8 mouse cellular contexts compared by ENCODE assay signal in the genomic region with DNA sequence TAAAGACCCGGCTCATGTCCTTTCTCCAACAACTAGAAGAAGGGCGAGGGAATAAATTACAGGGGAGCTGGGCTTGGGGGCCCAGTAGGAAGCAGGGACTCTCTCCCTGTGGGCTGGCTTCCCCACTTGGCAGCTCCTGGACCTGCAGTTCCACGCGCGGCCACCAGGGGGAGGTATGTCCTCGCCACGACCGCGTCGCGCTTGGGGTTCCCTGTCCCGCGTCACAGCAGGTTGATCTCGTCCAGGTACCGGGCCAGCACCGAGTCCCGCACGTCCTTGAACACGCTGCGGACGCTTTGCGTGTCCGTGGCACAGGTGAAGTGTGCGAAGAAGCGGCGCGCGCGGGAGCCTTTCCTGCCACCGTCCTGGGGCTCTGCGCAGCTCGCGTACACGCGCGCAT. TPM values are rescaled to one million over a fixed set of nuclear protein-coding genes. Genes with fewer than 3 reads are reported as not detected.
DNase-seq lines count a peak whose midpoint lies in the region; ATAC-seq and TF ChIP-seq lines count a peak whose summit lies in the region.

No protein-coding gene starts in this region.

- peak; percentile 72 for DNase-seq in 3134 (ENCODE audit: extremely low read depth, insufficient read length, low spot score)
- peak; percentile 91 for DNase-seq in adrenal gland, postnatal 25 days
- peak; percentile 89 for DNase-seq in heart, adult 8-10 months (ENCODE audit: low spot score)
- DNase-seq in kidney, adult 8-10 months: peak; percentile 74 to 90
- peak; percentile 66 for DNase-seq in midbrain, postnatal 0 days (ENCODE audit: low spot score)
- peak; percentile 84 to 94 for DNase-seq in spleen, postnatal 14 days (ENCODE audit: low spot score in 2 of 2)

- 6% methylated on average over 36 of the region's 36 CpGs for WGBS in embryonic facial prominence, embryonic 12.5 days
- 9% methylated on average over 36 of the region's 36 CpGs for WGBS in limb, embryonic 15.5 days
- WGBS in midbrain, postnatal 0 days: 6% methylated on average over 36 of the region's 36 CpGs

- peak; percentile 98 for TF ChIP-seq CTCF in midbrain, postnatal 0 days (IDR thresholded peaks at IDR 0.05)

- H3K27ac ChIP-seq in embryonic facial prominence, embryonic 12.5 days: no peak overlapping the region
- no peak overlapping the region for H3K27ac ChIP-seq in limb, embryonic 15.5 days
- no peak overlapping the region for H3K27ac ChIP-seq in midbrain, postnatal 0 days (ENCODE audit: low read depth, low read length)

- peak overlapping the region; percentile 57 for H3K4me2 ChIP-seq in embryonic facial prominence, embryonic 12.5 days (replicated peaks)
- H3K4me2 ChIP-seq in limb, embryonic 15.5 days: peak overlapping the region; percentile 75
- peak overlapping the region; percentile 64 for H3K4me2 ChIP-seq in midbrain, postnatal 0 days (ENCODE audit: low read depth, low read length, poor library complexity, severe bottlenecking)

- peak overlapping the region; percentile 31 for H3K4me3 ChIP-seq in embryonic facial prominence, embryonic 12.5 days
- H3K4me3 ChIP-seq in limb, embryonic 15.5 days: peak overlapping the region; percentile 36
- peak overlapping the region; percentile 36 for H3K4me3 ChIP-seq in midbrain, postnatal 0 days (ENCODE audit: low read depth, low read length)

- H3K36me3 ChIP-seq in embryonic facial prominence, embryonic 12.5 days: no peaks in the 10 kb centered on the region
- no peaks in the 10 kb centered on the region for H3K36me3 ChIP-seq in limb, embryonic 15.5 days
- H3K36me3 ChIP-seq in midbrain, postnatal 0 days (ENCODE audit: insufficient read depth, low read length): no peaks in the 10 kb centered on the region

- peaks cover 9% of the 10 kb centered on the region for H3K27me3 ChIP-seq in embryonic facial prominence, embryonic 12.5 days
- peaks cover 13% of the 10 kb centered on the region for H3K27me3 ChIP-seq in limb, embryonic 15.5 days
- no peaks in the 10 kb centered on the region for H3K27me3 ChIP-seq in midbrain, postnatal 0 days (ENCODE audit: insufficient read depth, low read length)

- ATAC-seq in embryonic facial prominence, embryonic 12.5 days (ENCODE audit: insufficient number of reproducible peaks, insufficient read depth, low FRiP score, low TSS enrichment): no peak; the same call in 1 of the 2 replicates
- no peak for ATAC-seq in limb, embryonic 15.5 days (ENCODE audit: insufficient number of reproducible peaks, low FRiP score, low TSS enrichment, low read depth)
- ATAC-seq in midbrain, postnatal 0 days (ENCODE audit: low FRiP score): peak; percentile 47; the same call in 1 of the 2 replicates

- no peaks in the 10 kb centered on the region for H3K9me3 ChIP-seq in embryonic facial prominence, embryonic 12.5 days
- no peaks in the 10 kb centered on the region for H3K9me3 ChIP-seq in limb, embryonic 15.5 days
- H3K9me3 ChIP-seq in midbrain, postnatal 0 days (ENCODE audit: low read length): no peaks in the 10 kb centered on the region

- no peaks in the 10 kb centered on the region for H3K4me1 ChIP-seq in embryonic facial prominence, embryonic 12.5 days
- peaks cover 8% of the 10 kb centered on the region for H3K4me1 ChIP-seq in limb, embryonic 15.5 days
- H3K4me1 ChIP-seq in midbrain, postnatal 0 days (ENCODE audit: insufficient read depth, low read length): no peaks in the 10 kb centered on the region

- no peak overlapping the region for H3K9ac ChIP-seq in embryonic facial prominence, embryonic 12.5 days
- H3K9ac ChIP-seq in limb, embryonic 15.5 days: peak overlapping the region; percentile 28; the same call in 1 of the 2 replicates
- H3K9ac ChIP-seq in midbrain, postnatal 0 days (replicated peaks; ENCODE audit: low read length, poor library complexity, severe bottlenecking): 0 out of 2 replicates have a peak overlapping the region, but pooled peaks have one; percentile 48

RNA-seq across cellular contexts. Expression of a gene that starts 2.7 kb away (rescaled TPM):
- 0.85 and 1.4 TPM in 2 replicates for total RNA-seq in adrenal gland, postnatal 25 days (2021)
- polyA plus RNA-seq in embryonic facial prominence, embryonic 12.5 days (2016; fragmentation: Nextera tagmentation; extraction: Ambion mirVana): 0.22 and 0.58 TPM in 2 replicates
- 1 to 10 TPM in 2 of 4 experiments, under 1 TPM in 2; 0.88 to 1.4 (median 1.0) TPM for total RNA-seq in heart, adult 8-10 months (2022)
- polyA plus RNA-seq in limb, embryonic 15.5 days (2015; fragmentation: Nextera tagmentation; extraction: Ambion mirVana): 0.67 and 0.72 TPM in 2 replicates
- 0.09 and 0.16 TPM in 2 replicates for total RNA-seq in midbrain, postnatal 0 days (2014; rRNA removed)
- polyA plus RNA-seq in midbrain, postnatal 0 days (2015; fragmentation: Nextera tagmentation; extraction: Ambion mirVana): 0.40 and 0.41 TPM in 2 replicates

RNA-seq across cellular contexts. Expression of a gene that starts 6.5 kb away (rescaled TPM):
- 120 and 128 TPM in 2 replicates for total RNA-seq in adrenal gland, postnatal 25 days (2021)
- polyA plus RNA-seq in embryonic facial prominence, embryonic 12.5 days (2016; fragmentation: Nextera tagmentation; extraction: Ambion mirVana): 81.9 and 82.9 TPM in 2 replicates
- total RNA-seq in heart, adult 8-10 months (2022): 10 to 100 TPM; 48.7 to 72.7 (median 66.7) TPM
- 94.0 and 95.1 TPM in 2 replicates for polyA plus RNA-seq in limb, embryonic 15.5 days (2015; fragmentation: Nextera tagmentation; extraction: Ambion mirVana)
- total RNA-seq in midbrain, postnatal 0 days (2014; rRNA removed): 83.0 and 93.1 TPM in 2 replicates
- polyA plus RNA-seq in midbrain, postnatal 0 days (2015; fragmentation: Nextera tagmentation; extraction: Ambion mirVana): 58.1 and 63.3 TPM in 2 replicates

RNA-seq across cellular contexts. Expression of a gene that starts 20.1 kb away (rescaled TPM):
- total RNA-seq in adrenal gland, postnatal 25 days (2021): 0.43 and 1.2 TPM in 2 replicates
- 2.7 and 3.6 TPM in 2 replicates for polyA plus RNA-seq in embryonic facial prominence, embryonic 12.5 days (2016; fragmentation: Nextera tagmentation; extraction: Ambion mirVana)
- total RNA-seq in heart, adult 8-10 months (2022): under 1 TPM in 2 of 4 experiments, not detected in 2; 0.12 to 0.29 TPM
- polyA plus RNA-seq in limb, embryonic 15.5 days (2015; fragmentation: Nextera tagmentation; extraction: Ambion mirVana): 1.1 and 1.3 TPM in 2 replicates
- 142 and 206 TPM in 2 replicates for total RNA-seq in midbrain, postnatal 0 days (2014; rRNA removed)
- 61.5 and 74.0 TPM in 2 replicates for polyA plus RNA-seq in midbrain, postnatal 0 days (2015; fragmentation: Nextera tagmentation; extraction: Ambion mirVana)

RNA-seq across cellular contexts. Expression of a gene that starts 21.4 kb away (rescaled TPM):
- 0.61 TPM in 1 of 2 replicates, not detected in the other for total RNA-seq in adrenal gland, postnatal 25 days (2021)
- polyA plus RNA-seq in embryonic facial prominence, embryonic 12.5 days (2016; fragmentation: Nextera tagmentation; extraction: Ambion mirVana): 0.86 and 0.97 TPM in 2 replicates
- total RNA-seq in heart, adult 8-10 months (2022): under 1 TPM; 0.37 to 0.78 (median 0.54) TPM
- 7.3 and 7.9 TPM in 2 replicates for polyA plus RNA-seq in limb, embryonic 15.5 days (2015; fragmentation: Nextera tagmentation; extraction: Ambion mirVana)
- 0.94 and 2.1 TPM in 2 replicates for total RNA-seq in midbrain, postnatal 0 days (2014; rRNA removed)
- 1.1 and 1.2 TPM in 2 replicates for polyA plus RNA-seq in midbrain, postnatal 0 days (2015; fragmentation: Nextera tagmentation; extraction: Ambion mirVana)

RNA-seq across cellular contexts. Expression of a gene that starts 42.3 kb away (rescaled TPM):
- 76.8 and 77.9 TPM in 2 replicates for total RNA-seq in adrenal gland, postnatal 25 days (2021)
- polyA plus RNA-seq in embryonic facial prominence, embryonic 12.5 days (2016; fragmentation: Nextera tagmentation; extraction: Ambion mirVana): 82.7 and 83.5 TPM in 2 replicates
- total RNA-seq in heart, adult 8-10 months (2022): 10 to 100 TPM; 47.7 to 54.1 (median 50.9) TPM
- 80.4 and 81.7 TPM in 2 replicates for polyA plus RNA-seq in limb, embryonic 15.5 days (2015; fragmentation: Nextera tagmentation; extraction: Ambion mirVana)
- 108 and 130 TPM in 2 replicates for total RNA-seq in midbrain, postnatal 0 days (2014; rRNA removed)
- 107 and 108 TPM in 2 replicates for polyA plus RNA-seq in midbrain, postnatal 0 days (2015; fragmentation: Nextera tagmentation; extraction: Ambion mirVana)

Comparison
In these comparisons a context has a peak if more than half of its experiments do, and no peak if none do; other contexts are left out.
1. RNA of a gene that starts 20.1 kb away (total RNA-seq): 142 to 206 TPM in midbrain, postnatal 0 days; 0.43 to 1.2 TPM in adrenal gland, postnatal 25 days and 0.12 to 0.29 TPM in heart, adult 8-10 months; every median in the first group is over 10 times any median in the second.
2. Peak in every context shown above with its lines, with median percentiles within 50 percentile points of each other: DNase-seq, H3K4me2 ChIP-seq and H3K4me3 ChIP-seq.